Mouse (Mus musculus) heart, postnatal 0 days (tissue): Measurements from ENCODE around the gene Anks1.

Source experiments
- CTCF ChIP-seq: IDR thresholded peaks from 2 replicates; pipeline ENCODE4 v1.5.1; 2016; ENCODE audit warnings: antibody characterized with exemption, control low read depth, low read depth
- EP300 ChIP-seq: IDR thresholded peaks from 2 replicates; pipeline ENCODE4 v1.6.1; 2016; ENCODE audit warnings: antibody characterized with exemption, low read depth

GRCm38 (mm10) chr17:28088718-28089117 is 179.6 kb downstream of the Anks1 start:
- TF ChIP-seq CTCF (no peak), EP300 (no peak)
